Mouse (Mus musculus) MEL (cell line): ENCODE measurements around the gene Ints7. TPM values are rescaled to one million over a fixed set of nuclear protein-coding genes. Genes with fewer than 3 reads are reported as not detected.

Experiments
- DNase-seq: peaks from one replicate; pipeline ENCODE4 v3.0.0; 2011; ENCODE audit warnings: low read depth, low spot score
- H3K27ac ChIP-seq: 2 replicates; pipeline ENCODE4 v1.5.1; 2012; ENCODE audit warnings: low read depth, mild to moderate bottlenecking, control low read depth, low read length, moderate library complexity; ENCODE audit not compliant: control insufficient read depth
- H3K27me3 ChIP-seq, 2 experiments: fragments of 150-350 bp in 1 of 2; sonication (generic) in 1 of 2; 2 replicates each; pipeline ENCODE4 v1.6.1; 2012; ENCODE audit warnings: low read length in 2 of 2, mild to moderate bottlenecking in 2 of 2, improper control_type of control experiment in 1 of 2, moderate library complexity in 1 of 2; ENCODE audit not compliant: insufficient read depth in 2 of 2, control insufficient read depth in 1 of 2
- H3K36me3 ChIP-seq, 2 experiments: 2 replicates each; pipeline ENCODE4 v1.6.1; 2012 to 2014; ENCODE audit warnings: low read length in 2 of 2, improper control_type of control experiment in 1 of 2, inconsistent platforms in 1 of 2, mild to moderate bottlenecking in 1 of 2; ENCODE audit not compliant: insufficient read depth in 2 of 2, control insufficient read depth in 1 of 2
- H3K4me1 ChIP-seq, 2 experiments: fragments of 150-350 bp in 1 of 2; sonication (generic) in 1 of 2; 2 replicates each; pipeline ENCODE4 v1.6.1; 2012; ENCODE audit warnings: low read length in 2 of 2, improper control_type of control experiment in 1 of 2, mild to moderate bottlenecking in 1 of 2; ENCODE audit not compliant: insufficient read depth in 2 of 2, control insufficient read depth in 1 of 2
- H3K4me3 ChIP-seq, 2 experiments: fragments of 150-350 bp in 1 of 2; sonication (generic) in 1 of 2; 2 replicates each; pipeline ENCODE4 v1.5.1; 2012; ENCODE audit warnings: low read depth in 2 of 2, low read length in 2 of 2, mild to moderate bottlenecking in 2 of 2, moderate library complexity in 2 of 2, control low read depth in 1 of 2, improper control_type of control experiment in 1 of 2; ENCODE audit not compliant: control insufficient read depth in 1 of 2, insufficient read depth in 1 of 2
- H3K79me2 ChIP-seq: 2 replicates; pipeline ENCODE4 v1.6.1; 2012; ENCODE audit warnings: mild to moderate bottlenecking, low read length, moderate library complexity; ENCODE audit not compliant: control insufficient read depth, poor library complexity, insufficient read depth
- H3K9ac ChIP-seq: 2 replicates; pipeline ENCODE4 v1.6.1; 2012; ENCODE audit warnings: low read depth, mild to moderate bottlenecking, control low read depth, low read length, moderate library complexity; ENCODE audit not compliant: control insufficient read depth, poor library complexity, severe bottlenecking
- H3K9me3 ChIP-seq: fragments of 150-350 bp; sonication (generic); replicated peaks from 2 replicates; pipeline ENCODE4 v1.6.1; 2012; ENCODE audit warnings: mild to moderate bottlenecking, low read length, improper control_type of control experiment, moderate library complexity; ENCODE audit not compliant: insufficient read depth
- BHLHE40 ChIP-seq: IDR thresholded peaks from 2 replicates; pipeline ENCODE4 v1.6.1; 2012; ENCODE audit warnings: low read depth, mild to moderate bottlenecking, inconsistent platforms, low read length, improper control_type of control experiment, borderline replicate concordance
- CHD2 ChIP-seq: IDR thresholded peaks from 2 replicates; pipeline ENCODE4 v1.6.1; 2011; ENCODE audit warnings: low read length, improper control_type of control experiment
- E2F4 ChIP-seq: IDR thresholded peaks from 2 replicates; pipeline ENCODE4 v1.6.1; 2011; ENCODE audit warnings: low read depth, low read length, improper control_type of control experiment, borderline replicate concordance
- ELF1 ChIP-seq: IDR thresholded peaks from 2 replicates; pipeline ENCODE4 v1.6.1; 2014; ENCODE audit warnings: low read depth, mild to moderate bottlenecking, inconsistent platforms, low read length, improper control_type of control experiment, moderate library complexity
- EP300 ChIP-seq, 2 experiments: IDR thresholded peaks; 2 replicates each; pipeline ENCODE4 v1.6.1; 2011; ENCODE audit warnings: improper control_type of control experiment in 2 of 2, low read length in 2 of 2, low read depth in 1 of 2, mild to moderate bottlenecking in 1 of 2
- ETS1 ChIP-seq: IDR thresholded peaks from 2 replicates; pipeline ENCODE4 v1.6.1; 2012; ENCODE audit warnings: low read depth, mild to moderate bottlenecking, inconsistent platforms, low read length, improper control_type of control experiment, moderate library complexity
- HCFC1 ChIP-seq: IDR thresholded peaks from 2 replicates; pipeline ENCODE4 v1.6.1; 2012; ENCODE audit warnings: low read depth, mild to moderate bottlenecking, inconsistent platforms, low read length, improper control_type of control experiment, moderate library complexity
- MAX ChIP-seq: IDR thresholded peaks from 2 replicates; pipeline ENCODE4 v1.6.1; 2011; ENCODE audit warnings: low read length, improper control_type of control experiment
- MXI1 ChIP-seq: IDR thresholded peaks from 2 replicates; pipeline ENCODE4 v1.6.1; 2011; ENCODE audit warnings: mild to moderate bottlenecking, low read depth, low read length, improper control_type of control experiment
- MYB ChIP-seq: IDR thresholded peaks from 2 replicates; pipeline ENCODE4 v1.6.1; 2011; ENCODE audit warnings: mild to moderate bottlenecking, low read depth, low read length, improper control_type of control experiment
- NELFE ChIP-seq: IDR thresholded peaks from 2 replicates; pipeline ENCODE4 v1.6.1; 2011; ENCODE audit warnings: low read depth, low read length, improper control_type of control experiment
- NRF1 ChIP-seq: IDR thresholded peaks from 2 replicates; pipeline ENCODE4 v1.6.1; 2014; ENCODE audit warnings: low read depth, mild to moderate bottlenecking, inconsistent platforms, low read length, improper control_type of control experiment, moderate library complexity; ENCODE audit not compliant: poor library complexity, insufficient read depth, severe bottlenecking
- POLR2A ChIP-seq, 2 experiments: IDR thresholded peaks; 2 replicates each; pipeline ENCODE4 v1.6.1; 2011 to 2012; ENCODE audit warnings: low read length in 2 of 2, mild to moderate bottlenecking in 2 of 2, control low read depth in 1 of 2, improper control_type of control experiment in 1 of 2, low read depth in 1 of 2, moderate library complexity in 1 of 2; ENCODE audit not compliant: control insufficient read depth in 1 of 2, insufficient read depth in 1 of 2, poor library complexity in 1 of 2
- POLR2AphosphoS2 ChIP-seq: IDR thresholded peaks from 2 replicates; pipeline ENCODE4 v1.6.1; 2011; ENCODE audit warnings: low read length, improper control_type of control experiment
- POLR2AphosphoS5 ChIP-seq: IDR thresholded peaks from 2 replicates; pipeline ENCODE4 v1.6.1; 2012; ENCODE audit warnings: low read depth, borderline replicate concordance, mild to moderate bottlenecking, inconsistent platforms, low read length, moderate library complexity, mixed read lengths
- RAD21 ChIP-seq: IDR thresholded peaks from 2 replicates; pipeline ENCODE4 v1.6.1; 2011; ENCODE audit warnings: mild to moderate bottlenecking, low read depth, low read length, improper control_type of control experiment
- RCOR1 ChIP-seq: IDR thresholded peaks from 2 replicates; pipeline ENCODE4 v1.6.1; 2012; ENCODE audit warnings: low read depth, mild to moderate bottlenecking, inconsistent platforms, low read length, improper control_type of control experiment
- SIN3A ChIP-seq: IDR thresholded peaks from 2 replicates; pipeline ENCODE4 v1.6.1; 2012; ENCODE audit warnings: low read length, improper control_type of control experiment, inconsistent platforms
- SMC3 ChIP-seq: IDR thresholded peaks from 2 replicates; pipeline ENCODE4 v1.6.1; 2011; ENCODE audit warnings: low read depth, low read length, improper control_type of control experiment
- TAL1 ChIP-seq: IDR thresholded peaks from 2 replicates; pipeline ENCODE4 v1.6.1; 2012; ENCODE audit warnings: mild to moderate bottlenecking, inconsistent platforms, low read length, moderate library complexity, mixed read lengths
- TBP ChIP-seq: IDR thresholded peaks from 2 replicates; pipeline ENCODE4 v1.8.0; 2011; ENCODE audit warnings: low read depth, low read length, improper control_type of control experiment
- TCF12 ChIP-seq: IDR thresholded peaks from 2 replicates; pipeline ENCODE4 v1.6.1; 2014; ENCODE audit warnings: low read depth, mild to moderate bottlenecking, inconsistent platforms, low read length, improper control_type of control experiment, moderate library complexity
- USF2 ChIP-seq, 2 experiments: IDR thresholded peaks; 2 replicates each; pipeline ENCODE4 v1.6.1; 2011 to 2012; ENCODE audit warnings: improper control_type of control experiment in 2 of 2, low read length in 2 of 2, borderline replicate concordance in 1 of 2, inconsistent platforms in 1 of 2, low read depth in 1 of 2, mild to moderate bottlenecking in 1 of 2; ENCODE audit not compliant: insufficient read depth in 1 of 2
- ZC3H11A ChIP-seq: IDR thresholded peaks from 2 replicates; pipeline ENCODE4 v1.6.1; 2012; ENCODE audit warnings: low read depth, mild to moderate bottlenecking, inconsistent platforms, low read length, improper control_type of control experiment
- ZKSCAN1 ChIP-seq: IDR thresholded peaks from 2 replicates; pipeline ENCODE4 v1.6.1; 2012; ENCODE audit warnings: low read depth, mild to moderate bottlenecking, inconsistent platforms, low read length, improper control_type of control experiment, moderate library complexity
- ZMIZ1 ChIP-seq: IDR thresholded peaks from 2 replicates; pipeline ENCODE4 v1.6.1; 2012; ENCODE audit warnings: low read depth, mild to moderate bottlenecking, inconsistent platforms, low read length, improper control_type of control experiment, moderate library complexity
- ZNF384 ChIP-seq: IDR thresholded peaks from 2 replicates; pipeline ENCODE4 v1.6.1; 2012; ENCODE audit warnings: low read depth, mild to moderate bottlenecking, inconsistent platforms, low read length, improper control_type of control experiment
- polyA plus RNA-seq, 2 experiments: library from polyadenylated mRNA; stranded (reverse) in 1 of 2; unstranded in 1 of 2; fragments of >175 nt in 1 of 2; fragments of >200 nt in 1 of 2; gene quantifications; 2 replicates each; pipeline versions ENCODE4 v1.2.1 to v1.2.4; 2012; ENCODE audit warnings: low replicate concordance in 2 of 2, low read depth in 1 of 2; ENCODE audit not compliant: insufficient read length in 2 of 2, insufficient read depth in 1 of 2, missing spikeins in 1 of 2
- total RNA-seq: library from RNA; depleted of rRNA; stranded (reverse); fragments of 300-350 nt; gene quantifications from 2 replicates; pipeline ENCODE4 v1.2.3, GENCODE M21; 2012

The Ints7 gene
- total and polyA plus RNA-seq, 3 experiments = 44.2 to 84.5 (median 83.5) TPM

DNA sequence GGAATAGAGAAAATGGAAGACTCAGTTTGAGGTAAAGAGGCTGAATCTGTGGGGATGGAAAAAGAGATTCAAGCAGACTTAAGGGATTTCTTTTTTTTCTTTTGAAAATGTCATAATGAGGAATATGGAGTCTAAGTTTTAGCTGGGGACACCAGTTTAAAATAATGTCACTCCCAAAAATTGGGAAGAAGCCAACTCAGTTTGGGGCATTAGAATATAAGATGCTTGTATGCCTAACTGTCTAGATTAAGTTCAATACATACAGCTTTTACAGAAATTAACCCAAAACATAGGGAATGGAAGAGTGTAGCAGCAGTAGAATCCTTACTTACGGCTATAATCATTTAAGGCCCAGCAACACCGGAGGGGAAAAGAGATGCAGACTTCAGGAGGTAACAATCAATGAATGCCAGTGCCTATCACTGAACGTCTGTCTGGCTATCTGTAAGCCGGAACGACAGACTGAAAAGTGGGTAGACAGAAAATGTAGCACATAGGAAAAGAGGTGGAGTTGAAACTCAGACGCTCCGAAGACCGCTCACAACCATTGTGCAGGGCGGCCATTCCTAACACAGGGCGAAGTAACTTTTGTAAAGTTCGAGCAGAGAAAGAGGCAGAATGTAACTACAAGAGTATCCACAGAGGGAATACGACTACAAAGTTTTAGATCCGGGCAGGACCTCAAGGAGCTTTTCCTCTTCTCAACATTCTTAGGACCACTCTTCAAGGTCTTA, 1.4 kb upstream of the Ints7 start:
- DNase-seq = peak; percentile 64
- Histone ChIP-seq H3K27me3 (no peaks in the 10 kb centered on the region), H3K79me2 (peaks cover 74% of the 10 kb centered on the region), H3K4me3 (peak overlapping the region; percentile 70 to 86), H3K9me3 (no peaks in the 10 kb centered on the region), H3K4me1 (peaks cover 0 to 18% of the 10 kb centered on the region in 2 experiments), H3K27ac (peak overlapping the region; percentile 95), H3K36me3 (peaks cover 10 to 38% of the 10 kb centered on the region in 2 experiments), H3K9ac (peak overlapping the region; percentile 96)
- TF ChIP-seq ZNF384 (no peak), MXI1 (no peak), ZMIZ1 (no peak), ZKSCAN1 (no peak), RCOR1 (no peak), ELF1 (no peak), NRF1 (no peak), SIN3A (no peak)

- peaks cover 4 to 38% of the 10 kb centered on the region in 2 experiments; a peak in 3 of 4 replicates for H3K36me3 ChIP-seq
- H3K9ac ChIP-seq = peak overlapping the region; percentile 96
- peaks cover 76% of the 10 kb centered on the region for H3K79me2 ChIP-seq
- H3K27ac ChIP-seq = peak overlapping the region; percentile 95
- TF ChIP-seq TCF12 (no peak), SMC3 (no peak), TAL1 (no peak), TBP (peak; percentile 57; the same call in 1 of the 2 replicates), EP300 (IDR thresholded peaks at IDR 0.05; ENCODE audit: low read depth in 1 of 2, low read length in 2 of 2) (no peak), ELF1 (no peak), SIN3A (peak; percentile 82), POLR2AphosphoS5 (no peak; the same call in 1 of the 2 replicates), CHD2 (peak; percentile 38; the same call in 1 of the 2 replicates), POLR2AphosphoS2 (no peak; the same call in 1 of the 2 replicates), HCFC1 (peak; percentile 53; the same call in 1 of the 2 replicates), ETS1 (no peak), NRF1 (no peak), NELFE (peak; percentile 23), MYB (peak; percentile 98), USF2 (IDR thresholded peaks at IDR 0.05; ENCODE audit: borderline replicate concordance in 1 of 2, insufficient read depth in 1 of 2, low read depth in 1 of 2, low read length in 2 of 2) (no peak), E2F4 (no peak), ZC3H11A (no peak), RAD21 (no peak), BHLHE40 (no peak), MXI1 (peak; percentile 83), POLR2A (IDR thresholded peaks at IDR 0.05; ENCODE audit: control insufficient read depth in 1 of 2, insufficient read depth in 1 of 2, low read depth in 1 of 2, low read length in 2 of 2, poor library complexity in 1 of 2) (peak; percentile 50 to 74; a peak in 3 of 4 replicates), MAX (peak; percentile 65)
- H3K4me1 ChIP-seq = peaks cover 0 to 18% of the 10 kb centered on the region in 2 experiments
- H3K27me3 ChIP-seq = no peaks in the 10 kb centered on the region
- no peaks in the 10 kb centered on the region for H3K9me3 ChIP-seq
- H3K4me3 ChIP-seq = peak overlapping the region; percentile 70 to 86
- DNase-seq = peak; percentile 90
These were observed 472 bp upstream of the Ints7 start for GRCm38 (mm10) chr1:191574871-191575457.
